Mouse (Mus musculus): ENCODE measurements around the gene Ttll1. TPM values are rescaled to one million over a fixed set of nuclear protein-coding genes. Genes with fewer than 3 reads are reported as not detected.

Ttll1 gene
- polyA plus RNA-seq, 1 experiment from 2014 or later = 12.7 TPM

GRCm38 (mm10) chr15:83482645-83483224 lies 28.0 kb downstream of the Ttll1 start:
- WGBS (ENCODE audit: missing documents) = 32% methylated on average over 8 of the region's 8 CpGs

GRCm38 (mm10) chr15:83481236-83481780 lies 29.4 kb downstream of the Ttll1 start:
- H3K27ac ChIP-seq = no peak overlapping the region
- H3K36me3 ChIP-seq (ENCODE audit: inconsistent target) = no peaks in the 10 kb centered on the region
- WGBS (ENCODE audit: missing documents) = 80% methylated on average over 9 of the region's 10 CpGs
- no peak overlapping the region for H3K4me3 ChIP-seq (ENCODE audit: inconsistent target)
- H3K79me2 ChIP-seq (ENCODE audit: inconsistent target) = no peaks in the 10 kb centered on the region

More at GRCm38 (mm10) chr15:83482645-83483224, 28.0 kb downstream of the Ttll1 start:
- no peaks in the 10 kb centered on the region for H3K79me2 ChIP-seq (ENCODE audit: inconsistent target)
- H3K27ac ChIP-seq = peak overlapping the region; percentile 39
- no peaks in the 10 kb centered on the region for H3K36me3 ChIP-seq (ENCODE audit: inconsistent target)
- no peak overlapping the region for H3K4me3 ChIP-seq (ENCODE audit: inconsistent target)

- Histone ChIP-seq H3K79me2 (ENCODE audit: inconsistent target) (no peaks in the 10 kb centered on the region), H3K4me3 (ENCODE audit: inconsistent target) (no peak overlapping the region), H3K27ac (no peak overlapping the region), H3K36me3 (ENCODE audit: inconsistent target) (no peaks in the 10 kb centered on the region)
- WGBS (ENCODE audit: missing documents) = 96% methylated on average over 4 of the region's 4 CpGs
These were observed 30.9 kb downstream of the Ttll1 start for GRCm38 (mm10) chr15:83479818-83480217.

GRCm38 (mm10) chr15:83478096-83478495 lies 32.6 kb downstream of the Ttll1 start:
- Histone ChIP-seq H3K79me2 (ENCODE audit: inconsistent target) (no peaks in the 10 kb centered on the region), H3K36me3 (ENCODE audit: inconsistent target) (no peaks in the 10 kb centered on the region), H3K4me3 (ENCODE audit: inconsistent target) (no peak overlapping the region), H3K27ac (no peak overlapping the region)
- WGBS (ENCODE audit: missing documents) = 89% methylated on average over 3 of the region's 3 CpGs

GRCm38 (mm10) chr15:83476593-83477273 lies 34.0 kb downstream of the Ttll1 start:
- Histone ChIP-seq H3K4me3 (ENCODE audit: inconsistent target) (no peak overlapping the region), H3K79me2 (ENCODE audit: inconsistent target) (no peaks in the 10 kb centered on the region), H3K27ac (no peak overlapping the region), H3K36me3 (ENCODE audit: inconsistent target) (no peaks in the 10 kb centered on the region)
- WGBS (ENCODE audit: missing documents) = 87% methylated on average over 12 of the region's 12 CpGs

GRCm38 (mm10) chr15:83474466-83474836 lies 36.2 kb downstream of the Ttll1 start:
- Histone ChIP-seq H3K36me3 (ENCODE audit: inconsistent target) (no peaks in the 10 kb centered on the region), H3K27ac (no peak overlapping the region), H3K4me3 (ENCODE audit: inconsistent target) (no peak overlapping the region), H3K79me2 (ENCODE audit: inconsistent target) (no peaks in the 10 kb centered on the region)
- 31% methylated on average over 5 of the region's 5 CpGs for WGBS (ENCODE audit: missing documents)

GRCm38 (mm10) chr15:83473832-83474465 lies 36.7 kb downstream of the Ttll1 start:
- Histone ChIP-seq H3K79me2 (ENCODE audit: inconsistent target) (no peaks in the 10 kb centered on the region), H3K4me3 (ENCODE audit: inconsistent target) (no peak overlapping the region), H3K27ac (0 out of 2 replicates have a peak overlapping the region, but pooled peaks have one; percentile 1), H3K36me3 (ENCODE audit: inconsistent target) (no peaks in the 10 kb centered on the region)
- 34% methylated on average over 10 of the region's 10 CpGs for WGBS (ENCODE audit: missing documents)

- no peak overlapping the region for H3K27ac ChIP-seq
- no peaks in the 10 kb centered on the region for H3K79me2 ChIP-seq (ENCODE audit: inconsistent target)
- no peak overlapping the region for H3K4me3 ChIP-seq (ENCODE audit: inconsistent target)
- 25% methylated on average over 1 of the region's 1 CpGs for WGBS (ENCODE audit: missing documents)
- no peaks in the 10 kb centered on the region for H3K36me3 ChIP-seq (ENCODE audit: inconsistent target)
These were observed 37.4 kb downstream of the Ttll1 start for GRCm38 (mm10) chr15:83473251-83473650.

GRCm38 (mm10) chr15:83471476-83471875 lies 39.2 kb downstream of the Ttll1 start:
- 63% methylated on average over 6 of the region's 7 CpGs for WGBS (ENCODE audit: missing documents)
- Histone ChIP-seq H3K36me3 (ENCODE audit: inconsistent target) (no peaks in the 10 kb centered on the region), H3K27ac (no peak overlapping the region), H3K4me3 (ENCODE audit: inconsistent target) (no peak overlapping the region), H3K79me2 (ENCODE audit: inconsistent target) (no peaks in the 10 kb centered on the region)

- H3K79me2 ChIP-seq (ENCODE audit: inconsistent target) = no peaks in the 10 kb centered on the region
- no peak overlapping the region for H3K4me3 ChIP-seq (ENCODE audit: inconsistent target)
- no peaks in the 10 kb centered on the region for H3K36me3 ChIP-seq (ENCODE audit: inconsistent target)
- no peak overlapping the region for H3K27ac ChIP-seq
- WGBS (ENCODE audit: missing documents) = 84% methylated on average over 7 of the region's 8 CpGs
These were observed 40.2 kb downstream of the Ttll1 start for GRCm38 (mm10) chr15:83470443-83470842.

GRCm38 (mm10) chr15:83469279-83469821 lies 41.3 kb downstream of the Ttll1 start:
- H3K36me3 ChIP-seq (ENCODE audit: inconsistent target) = no peaks in the 10 kb centered on the region
- H3K27ac ChIP-seq = no peak overlapping the region
- 91% methylated on average over 6 of the region's 6 CpGs for WGBS (ENCODE audit: missing documents)
- no peaks in the 10 kb centered on the region for H3K79me2 ChIP-seq (ENCODE audit: inconsistent target)
- no peak overlapping the region for H3K4me3 ChIP-seq (ENCODE audit: inconsistent target)

GRCm38 (mm10) chr15:83467232-83467966 lies 43.3 kb downstream of the Ttll1 start:
- WGBS (ENCODE audit: missing documents) = 99% methylated on average over 9 of the region's 9 CpGs
- Histone ChIP-seq H3K27ac (no peak overlapping the region), H3K4me3 (ENCODE audit: inconsistent target) (no peak overlapping the region), H3K36me3 (ENCODE audit: inconsistent target) (no peaks in the 10 kb centered on the region), H3K79me2 (ENCODE audit: inconsistent target) (peaks cover 17% of the 10 kb centered on the region)

GRCm38 (mm10) chr15:83466331-83466730 lies 44.4 kb downstream of the Ttll1 start:
- Histone ChIP-seq H3K79me2 (ENCODE audit: inconsistent target) (peaks cover 27% of the 10 kb centered on the region), H3K36me3 (ENCODE audit: inconsistent target) (no peaks in the 10 kb centered on the region), H3K4me3 (ENCODE audit: inconsistent target) (no peak overlapping the region), H3K27ac (no peak overlapping the region)
- WGBS (ENCODE audit: missing documents) = 72% methylated on average over 4 of the region's 4 CpGs

GRCm38 (mm10) chr15:83464905-83465650 lies 45.6 kb downstream of the Ttll1 start:
- peaks cover 40% of the 10 kb centered on the region for H3K79me2 ChIP-seq (ENCODE audit: inconsistent target)
- no peaks in the 10 kb centered on the region for H3K36me3 ChIP-seq (ENCODE audit: inconsistent target)
- WGBS (ENCODE audit: missing documents) = 59% methylated on average over 19 of the region's 19 CpGs
- peak overlapping the region; percentile 24; the same call in 1 of the 2 replicates for H3K27ac ChIP-seq
- no peak overlapping the region for H3K4me3 ChIP-seq (ENCODE audit: inconsistent target)

All from macrophage (primary cell).